Mouse (Mus musculus): ENCODE results near the gene Nat10. TPM values are rescaled to one million over a fixed set of nuclear protein-coding genes. Genes with fewer than 3 reads are reported as not detected.

Nat10 gene
- total RNA-seq, 2 experiments from 2014 or later, result 15.8 to 18.3 TPM

- Histone ChIP-seq H3K27ac (no peak overlapping the region), H3K4me3 (no peak overlapping the region)
- intact Hi-C loops (cut with DNase I), result no loop called here
- peak; percentile 61 for TF ChIP-seq CTCF (IDR thresholded peaks at IDR 0.05)
- no peak for DNase-seq
Measured at GRCm38 (mm10) chr2:103784621-103785020, 23.6 kb upstream of the Nat10 start.

GRCm38 (mm10) chr2:103762492-103762891 lies 1.4 kb upstream of the Nat10 start:
- Histone ChIP-seq H3K27ac (no peak overlapping the region), H3K4me3 (no peak overlapping the region)
- intact Hi-C loops (cut with DNase I), result no loop called here
- TF ChIP-seq CTCF (IDR thresholded peaks at IDR 0.05), result no peak
- no peak for DNase-seq

GRCm38 (mm10) chr2:103761993-103762392 lies 923 bp upstream of the Nat10 start:
- intact Hi-C loops (cut with DNase I), result loop anchor here (2.0 kb wide), 1 partner anchor 35 kb away; the partner anchor contains the start of gene Caprin1
- no peak overlapping the region for H3K27ac ChIP-seq
- peak overlapping the region; percentile 92 for H3K4me3 ChIP-seq
- no peak for DNase-seq
- no peak for TF ChIP-seq CTCF (IDR thresholded peaks at IDR 0.05)

GRCm38 (mm10) chr2:103760421-103760820 lies 649 bp downstream of the Nat10 start:
- Histone ChIP-seq H3K27ac (peak overlapping the region; percentile 94), H3K4me3 (peak overlapping the region; percentile 92)
- no peak for DNase-seq
- no peak for TF ChIP-seq CTCF (IDR thresholded peaks at IDR 0.05)
- intact Hi-C loops (cut with DNase I), result loop anchor here (2.0 kb wide), 1 partner anchor 36 kb away; the partner anchor contains the start of gene Caprin1

- H3K27ac ChIP-seq, result no peak overlapping the region
- H3K4me3 ChIP-seq, result no peak overlapping the region
- no peak for TF ChIP-seq CTCF (IDR thresholded peaks at IDR 0.05)
- DNase-seq, result no peak
- intact Hi-C loops (cut with DNase I), result no loop called here
Measured at GRCm38 (mm10) chr2:103755458-103756085, 5.5 kb downstream of the Nat10 start.

GRCm38 (mm10) chr2:103754614-103755013 lies 6.5 kb downstream of the Nat10 start:
- no peak overlapping the region for H3K27ac ChIP-seq
- TF ChIP-seq CTCF (IDR thresholded peaks at IDR 0.05), result no peak
- DNase-seq, result no peak
- intact Hi-C loops (cut with DNase I), result no loop called here
- no peak overlapping the region for H3K4me3 ChIP-seq

- no peak overlapping the region for H3K4me3 ChIP-seq
- TF ChIP-seq CTCF (IDR thresholded peaks at IDR 0.05), result no peak
- H3K27ac ChIP-seq, result no peak overlapping the region
- no peak for DNase-seq
- intact Hi-C loops (cut with DNase I), result no loop called here
Measured at GRCm38 (mm10) chr2:103751771-103752170, 9.3 kb downstream of the Nat10 start.

- intact Hi-C loops (cut with DNase I), result no loop called here
- no peak for TF ChIP-seq CTCF (IDR thresholded peaks at IDR 0.05)
- Histone ChIP-seq H3K27ac (no peak overlapping the region), H3K4me3 (no peak overlapping the region)
- DNase-seq, result no peak
Measured at GRCm38 (mm10) chr2:103749091-103749490, 12.0 kb downstream of the Nat10 start.

- intact Hi-C loops (cut with DNase I), result no loop called here
- Histone ChIP-seq H3K27ac (no peak overlapping the region), H3K4me3 (no peak overlapping the region)
- DNase-seq, result no peak
- TF ChIP-seq CTCF (IDR thresholded peaks at IDR 0.05), result no peak
Measured at GRCm38 (mm10) chr2:103747891-103748290, 13.2 kb downstream of the Nat10 start.

- no peak overlapping the region for H3K4me3 ChIP-seq
- no peak overlapping the region for H3K27ac ChIP-seq
- DNase-seq, result no peak
- TF ChIP-seq CTCF (IDR thresholded peaks at IDR 0.05), result no peak
- intact Hi-C loops (cut with DNase I), result no loop called here
Measured at GRCm38 (mm10) chr2:103746761-103747160, 14.3 kb downstream of the Nat10 start.

- TF ChIP-seq CTCF (IDR thresholded peaks at IDR 0.05), result no peak
- no peak overlapping the region for H3K27ac ChIP-seq
- H3K4me3 ChIP-seq, result no peak overlapping the region
- intact Hi-C loops (cut with DNase I), result no loop called here
- DNase-seq, result no peak
Measured at GRCm38 (mm10) chr2:103746096-103746495, 15.0 kb downstream of the Nat10 start.

GRCm38 (mm10) chr2:103745481-103745880 lies 15.6 kb downstream of the Nat10 start:
- peak; percentile 51 for DNase-seq
- no peak for TF ChIP-seq CTCF (IDR thresholded peaks at IDR 0.05)
- Histone ChIP-seq H3K27ac (no peak overlapping the region), H3K4me3 (no peak overlapping the region)
- intact Hi-C loops (cut with DNase I), result no loop called here

GRCm38 (mm10) chr2:103743988-103744387 lies 17.1 kb downstream of the Nat10 start:
- DNase-seq, result peak; percentile 58
- intact Hi-C loops (cut with DNase I), result no loop called here
- peak; percentile 85 for TF ChIP-seq CTCF (IDR thresholded peaks at IDR 0.05)
- H3K4me3 ChIP-seq, result no peak overlapping the region
- H3K27ac ChIP-seq, result no peak overlapping the region

GRCm38 (mm10) chr2:103743536-103743935 lies 17.5 kb downstream of the Nat10 start:
- Histone ChIP-seq H3K27ac (no peak overlapping the region), H3K4me3 (no peak overlapping the region)
- TF ChIP-seq CTCF (IDR thresholded peaks at IDR 0.05), result no peak
- peak; percentile 39 for DNase-seq
- intact Hi-C loops (cut with DNase I), result no loop called here
